Mouse (Mus musculus) C2C12 (cell line): Measurements from ENCODE around the gene Taok1.

Source experiments
- CTCF ChIP-seq: IDR thresholded peaks from one replicate; pipeline ENCODE4 v1.5.1; 2011; ENCODE audit not compliant: control insufficient read depth, insufficient read depth, insufficient read length
- USF1 ChIP-seq: IDR thresholded peaks from one replicate; pipeline ENCODE4 v1.6.1; 2011; ENCODE audit warnings: low read depth, mild to moderate bottlenecking, control low read depth, moderate library complexity

GRCm38 (mm10) chr11:77520601-77521529 is 86.8 kb downstream of the Taok1 start:
- TF ChIP-seq USF1 (no peak), CTCF (no peak)
